Mouse (Mus musculus) forebrain, embryonic 16.5 days (tissue): ENCODE results near the gene Slc37a1. TPM values are rescaled to one million over a fixed set of nuclear protein-coding genes. Genes with fewer than 3 reads are reported as not detected.

Experiments
- ATAC-seq: fragments of 200-750 bp; cut with Nextera tagmentation; 2 replicates; pipeline ENCODE4 v1.8.0; 2017; ENCODE audit warnings: mild to moderate bottlenecking, moderate library complexity
- H3K27ac ChIP-seq: fragments of 300-500 bp; sonication (generic); 2 replicates; pipeline ENCODE4 v1.5.1; 2014; ENCODE audit warnings: low read length, control low read depth
- H3K27me3 ChIP-seq: fragments of 300-500 bp; sonication (generic); replicated peaks from 2 replicates; pipeline ENCODE4 v1.6.1; 2014; ENCODE audit warnings: low read length; ENCODE audit not compliant: control insufficient read depth, insufficient read depth
- H3K36me3 ChIP-seq: fragments of 300-500 bp; sonication (generic); 2 replicates; pipeline ENCODE4 v1.6.1; 2014; ENCODE audit not compliant: control insufficient read depth, insufficient read depth
- H3K4me1 ChIP-seq: fragments of 300-500 bp; sonication (generic); replicated peaks from 2 replicates; pipeline ENCODE4 v1.6.1; 2014; ENCODE audit warnings: low read length; ENCODE audit not compliant: control insufficient read depth, insufficient read depth
- H3K4me2 ChIP-seq: fragments of 300-500 bp; sonication (generic); 2 replicates; pipeline ENCODE4 v1.6.1; 2014; ENCODE audit warnings: mild to moderate bottlenecking, low read length, control low read depth
- H3K4me3 ChIP-seq: fragments of 300-500 bp; sonication (generic); replicated peaks from 2 replicates; pipeline ENCODE4 v1.5.1; 2014; ENCODE audit warnings: mild to moderate bottlenecking, low read length, control low read depth
- H3K9ac ChIP-seq: fragments of 300-500 bp; sonication (generic); replicated peaks from 2 replicates; pipeline ENCODE4 v1.6.1; 2014; ENCODE audit warnings: low read depth, low read length, control low read depth
- H3K9me3 ChIP-seq: fragments of 300-500 bp; sonication (generic); 2 replicates; pipeline ENCODE4 v1.6.1; 2016; ENCODE audit warnings: low read length; ENCODE audit not compliant: control insufficient read depth
- WGBS: fragments of 180-500 bp; shearing (Covaris S2); extraction: QIAGEN DNeasy Blood & Tissue Kit; methylation state at CpG from one replicate; pipeline ENCODE4 v1.1.7; 2014; 5-methylcytosine and 5-hydroxymethylcytosine counted together
- polyA plus RNA-seq: library from polyadenylated mRNA; unstranded; fragments of >200 nt; fragmentation: Nextera tagmentation; extraction: Ambion mirVana; gene quantifications from 2 replicates; pipeline ENCODE4 v1.2.1, GENCODE M21; 2015

Slc37a1 gene
- polyA plus RNA-seq, 1 experiment from 2014 or later: 14.2 TPM

DNA sequence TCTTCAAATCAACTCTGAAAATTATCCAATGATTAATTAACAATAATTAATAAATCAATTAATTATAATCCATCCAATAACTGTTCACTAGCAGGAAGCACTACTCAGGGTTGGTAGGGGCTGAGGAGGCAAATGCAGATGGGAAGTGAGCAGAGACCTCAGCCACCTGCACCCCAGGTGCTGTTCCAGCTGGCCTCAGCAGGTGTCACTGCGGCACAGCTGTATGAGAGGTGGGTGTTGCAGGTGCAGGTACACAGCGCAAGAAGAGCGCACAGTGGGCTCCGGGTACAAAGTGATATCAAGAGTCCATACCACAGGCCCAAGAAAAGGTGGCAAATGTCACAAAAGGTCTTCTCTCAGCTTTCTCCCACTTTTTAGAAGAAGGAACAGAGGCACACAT lies 41.9 kb downstream of the Slc37a1 start:
- WGBS: 80% methylated on average over 4 of the region's 4 CpGs
- ATAC-seq: no peak

DNA sequence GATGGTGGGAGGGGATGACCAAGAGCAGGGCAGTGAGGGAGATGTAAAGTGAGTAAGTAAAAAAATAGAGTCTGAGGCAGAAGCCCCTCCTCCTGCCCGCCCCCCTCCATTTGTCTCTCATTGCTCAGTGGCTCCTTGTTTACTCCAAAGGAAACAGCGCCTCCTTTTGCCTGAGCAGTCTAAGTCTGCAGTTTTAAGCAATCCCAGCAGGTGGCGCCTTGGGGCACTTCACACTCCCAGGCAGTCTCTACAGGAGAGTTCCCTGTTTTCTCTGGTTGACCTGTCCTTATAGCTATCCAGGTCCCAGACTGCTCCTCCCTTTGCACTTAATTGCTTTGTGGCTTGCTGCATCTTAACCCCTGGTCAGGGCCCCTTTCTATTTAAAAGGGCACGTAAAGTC lies 44.0 kb downstream of the Slc37a1 start:
- Histone ChIP-seq H3K36me3 (no peaks in the 10 kb centered on the region), H3K4me3 (no peak overlapping the region), H3K4me2 (no peak overlapping the region), H3K9me3 (no peaks in the 10 kb centered on the region), H3K27me3 (no peaks in the 10 kb centered on the region), H3K27ac (no peak overlapping the region), H3K9ac (no peak overlapping the region), H3K4me1 (peaks cover 8% of the 10 kb centered on the region; the same call in 1 of the 2 replicates)
- 32% methylated on average over 4 of the region's 4 CpGs for WGBS
- no peak for ATAC-seq

More for the DNA sequence above, 41.9 kb downstream of the Slc37a1 start:
- H3K4me3 ChIP-seq: no peak overlapping the region
- H3K4me2 ChIP-seq: no peak overlapping the region
- H3K9ac ChIP-seq: no peak overlapping the region
- H3K27ac ChIP-seq: no peak overlapping the region
- no peaks in the 10 kb centered on the region for H3K9me3 ChIP-seq
- H3K27me3 ChIP-seq: no peaks in the 10 kb centered on the region
- H3K36me3 ChIP-seq: no peaks in the 10 kb centered on the region
- H3K4me1 ChIP-seq: peaks cover 3% of the 10 kb centered on the region; the same call in 1 of the 2 replicates

DNA sequence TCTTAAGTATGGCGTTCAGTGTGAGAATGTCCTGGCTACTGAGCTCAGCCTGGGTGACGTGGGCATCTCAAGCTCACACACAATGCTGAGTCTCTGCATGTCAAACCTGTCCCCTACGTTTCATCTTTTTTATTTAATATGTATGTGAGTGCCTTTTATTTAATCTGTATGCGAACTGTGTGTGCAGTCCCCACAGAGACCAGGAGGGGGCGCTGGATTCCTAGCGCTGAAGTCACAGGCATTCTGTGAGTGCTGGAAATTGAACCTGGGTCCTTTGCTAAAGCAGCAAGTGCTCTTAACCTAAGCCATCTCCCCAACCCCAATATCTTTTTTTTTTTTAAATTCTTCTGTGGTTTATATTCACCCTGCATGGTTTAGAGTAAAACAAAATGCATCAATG lies 44.7 kb downstream of the Slc37a1 start:
- Histone ChIP-seq H3K9ac (no peak overlapping the region), H3K27ac (no peak overlapping the region), H3K36me3 (no peaks in the 10 kb centered on the region), H3K4me1 (peaks cover 8% of the 10 kb centered on the region; the same call in 1 of the 2 replicates), H3K9me3 (no peaks in the 10 kb centered on the region), H3K4me3 (no peak overlapping the region), H3K4me2 (no peak overlapping the region), H3K27me3 (no peaks in the 10 kb centered on the region)
- 84% methylated on average over 6 of the region's 6 CpGs for WGBS
- no peak for ATAC-seq

DNA sequence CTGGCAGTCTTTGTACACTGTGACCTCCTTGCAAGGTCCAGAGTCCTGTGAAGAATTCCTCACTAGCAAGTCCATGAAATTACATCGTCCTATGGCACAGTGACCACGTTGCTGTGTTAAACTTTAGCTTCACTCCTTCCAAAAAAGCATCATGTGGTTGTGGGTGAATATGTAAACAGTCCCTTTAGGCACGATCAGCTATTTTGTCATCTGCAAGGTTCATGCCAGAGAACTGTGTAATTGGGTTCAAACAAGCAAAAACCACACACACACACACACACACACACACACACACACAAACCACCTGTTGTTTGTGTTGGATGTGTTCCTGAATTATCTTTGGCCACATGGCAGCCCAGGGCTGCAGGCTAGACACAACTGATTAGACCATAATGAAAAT lies 45.3 kb downstream of the Slc37a1 start:
- no peaks in the 10 kb centered on the region for H3K36me3 ChIP-seq
- no peak overlapping the region for H3K4me2 ChIP-seq
- no peak overlapping the region for H3K9ac ChIP-seq
- H3K4me3 ChIP-seq: no peak overlapping the region
- whole genome bisulfite sequencing: 64% methylated on average over 3 of the region's 3 CpGs
- 0 out of 2 replicates have a peak, but pooled peaks cover 5% of the 10 kb centered on the region for H3K4me1 ChIP-seq
- H3K27ac ChIP-seq: no peak overlapping the region
- no peaks in the 10 kb centered on the region for H3K27me3 ChIP-seq
- H3K9me3 ChIP-seq: no peaks in the 10 kb centered on the region
- ATAC-seq: no peak

GRCm38 (mm10) chr17:31332333-31332732 lies 45.7 kb downstream of the Slc37a1 start:
- Histone ChIP-seq H3K36me3 (no peaks in the 10 kb centered on the region), H3K9me3 (no peaks in the 10 kb centered on the region), H3K9ac (no peak overlapping the region), H3K27me3 (no peaks in the 10 kb centered on the region), H3K4me2 (no peak overlapping the region), H3K27ac (no peak overlapping the region), H3K4me1 (0 out of 2 replicates have a peak, but pooled peaks cover 5% of the 10 kb centered on the region), H3K4me3 (no peak overlapping the region)
- WGBS: 57% methylated on average over 1 of the region's 1 CpGs
- no peak for ATAC-seq

DNA sequence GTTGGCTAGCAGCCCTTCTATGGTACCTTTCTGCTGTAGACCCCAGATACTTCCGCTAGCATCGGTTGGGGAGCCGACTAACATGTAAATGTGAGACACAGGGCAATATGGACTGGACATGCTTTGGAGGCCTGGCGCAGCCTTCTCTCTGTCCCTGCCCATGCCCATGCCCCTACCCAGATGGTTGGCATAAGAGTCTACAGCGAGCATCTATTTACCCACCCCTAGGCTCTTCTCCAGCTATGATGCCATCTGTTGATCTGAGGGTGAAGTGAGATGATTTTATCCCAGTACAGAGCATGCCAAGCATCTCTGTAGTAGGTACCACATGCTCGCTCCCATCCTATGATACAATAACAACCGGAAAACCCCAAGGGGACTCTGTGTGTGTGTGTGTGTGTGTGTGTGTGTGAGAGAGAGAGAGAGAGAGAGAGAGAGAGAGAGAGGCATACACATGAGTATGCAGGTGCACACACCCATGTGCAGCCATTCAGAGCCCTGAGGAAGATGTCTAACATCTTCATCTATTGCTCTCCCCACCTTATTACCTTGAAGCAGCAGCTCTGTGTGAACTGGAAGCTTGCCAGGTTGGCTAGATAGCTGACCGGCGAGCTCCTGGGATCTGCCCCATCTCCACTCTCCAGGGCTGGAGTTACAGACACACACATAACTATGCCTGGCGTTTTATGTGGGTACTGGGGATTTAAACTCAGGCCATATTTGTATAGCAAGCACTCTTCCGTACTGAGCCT lies 48.1 kb downstream of the Slc37a1 start:
- ATAC-seq: peak; percentile 76
- Histone ChIP-seq H3K4me1 (0 out of 2 replicates have a peak, but pooled peaks cover 5% of the 10 kb centered on the region), H3K27ac (no peak overlapping the region), H3K36me3 (no peaks in the 10 kb centered on the region), H3K4me2 (no peak overlapping the region), H3K9ac (no peak overlapping the region), H3K27me3 (no peaks in the 10 kb centered on the region), H3K9me3 (no peaks in the 10 kb centered on the region), H3K4me3 (no peak overlapping the region)
- 74% methylated on average over 11 of the region's 11 CpGs for WGBS

DNA sequence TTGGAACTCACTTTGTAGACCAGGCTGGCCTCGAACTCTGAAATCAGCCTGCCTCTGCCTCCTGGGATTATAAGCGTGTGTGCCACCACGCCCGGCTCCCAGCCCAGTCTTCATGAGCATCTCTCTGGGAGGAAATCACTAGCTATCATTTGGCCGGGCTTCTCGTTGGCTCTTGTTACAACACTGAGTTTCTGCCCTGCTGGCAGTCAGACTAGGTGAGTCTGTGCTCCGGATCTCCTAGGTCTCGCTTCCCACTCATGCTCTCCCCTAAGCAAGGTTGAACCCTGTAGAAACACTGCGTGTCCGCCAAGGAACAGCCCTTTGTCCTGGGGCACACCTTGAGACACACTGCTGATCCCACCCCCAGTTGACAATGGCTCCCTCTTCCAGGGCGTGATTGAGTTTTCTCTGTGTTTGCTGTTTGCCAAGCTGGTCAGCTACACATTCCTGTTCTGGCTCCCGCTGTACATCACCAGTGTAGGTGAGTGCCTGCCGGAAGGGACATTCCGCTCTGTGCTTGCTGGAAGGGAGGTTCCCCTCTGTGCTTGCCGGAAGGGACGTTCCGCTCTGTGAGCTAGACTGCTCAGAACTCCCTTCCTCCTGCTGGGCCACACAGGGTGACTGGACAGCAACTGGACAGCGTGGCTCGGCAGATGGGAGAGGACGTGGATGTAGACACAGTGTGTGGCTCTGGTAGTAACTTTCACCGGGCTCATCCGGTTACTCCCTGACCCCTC lies 48.9 kb downstream of the Slc37a1 start:
- Histone ChIP-seq H3K4me3 (no peak overlapping the region), H3K36me3 (no peaks in the 10 kb centered on the region), H3K27ac (no peak overlapping the region), H3K4me1 (0 out of 2 replicates have a peak, but pooled peaks cover 5% of the 10 kb centered on the region), H3K27me3 (no peaks in the 10 kb centered on the region), H3K4me2 (no peak overlapping the region), H3K9me3 (no peaks in the 10 kb centered on the region), H3K9ac (no peak overlapping the region)
- ATAC-seq: no peak
- 81% methylated on average over 22 of the region's 22 CpGs for WGBS

DNA sequence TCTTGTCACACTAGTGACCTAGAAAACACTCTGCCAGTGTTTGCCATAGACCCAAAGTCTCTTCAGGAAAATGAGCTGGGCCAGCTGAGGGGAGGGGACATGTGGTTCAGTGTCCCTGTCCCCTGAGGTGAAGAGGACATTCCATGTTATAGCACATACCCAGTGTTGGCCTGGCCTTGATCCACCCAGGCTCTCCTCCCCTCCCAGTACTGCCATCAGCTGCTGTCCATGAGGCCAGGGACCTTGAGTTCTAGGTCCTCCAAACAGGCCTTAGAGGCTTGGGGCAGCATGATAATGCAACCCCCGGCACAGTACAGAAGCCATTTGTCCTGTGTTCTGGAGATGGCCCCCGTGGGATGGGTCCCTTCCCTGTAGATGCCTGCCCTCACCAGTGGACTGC lies 53.2 kb downstream of the Slc37a1 start:
- 89% methylated on average over 2 of the region's 2 CpGs for WGBS
- H3K27me3 ChIP-seq: no peaks in the 10 kb centered on the region

DNA sequence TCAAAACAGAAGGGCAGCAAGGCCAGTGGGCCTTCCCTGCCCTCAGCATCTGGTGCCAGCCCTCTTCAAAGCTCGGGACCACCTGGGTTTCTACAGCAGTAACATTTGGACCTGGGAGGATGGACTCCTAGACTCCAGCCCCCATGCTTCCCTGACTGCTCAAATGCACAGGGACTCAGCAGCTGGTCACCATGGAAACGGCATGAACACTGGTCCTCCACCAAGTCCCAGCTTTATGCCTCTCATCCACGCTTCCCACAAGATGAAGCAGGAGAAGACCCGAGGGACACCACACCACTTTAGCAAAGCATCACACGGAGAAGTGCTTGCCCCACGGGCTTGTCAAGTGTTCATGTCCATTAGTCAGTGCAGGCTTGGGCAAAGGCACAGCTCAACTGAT lies 55.6 kb downstream of the Slc37a1 start:
- ATAC-seq: no peak
- 74% methylated on average over 6 of the region's 6 CpGs for WGBS
- no peak overlapping the region for H3K4me2 ChIP-seq

More for the DNA sequence above, 53.2 kb downstream of the Slc37a1 start:
- Histone ChIP-seq H3K4me3 (no peak overlapping the region), H3K4me1 (0 out of 2 replicates have a peak, but pooled peaks cover 2% of the 10 kb centered on the region), H3K9ac (no peak overlapping the region), H3K36me3 (no peaks in the 10 kb centered on the region), H3K4me2 (no peak overlapping the region), H3K9me3 (no peaks in the 10 kb centered on the region), H3K27ac (no peak overlapping the region)
- no peak for ATAC-seq

More for the DNA sequence above, 55.6 kb downstream of the Slc37a1 start:
- Histone ChIP-seq H3K27ac (no peak overlapping the region), H3K9ac (no peak overlapping the region), H3K4me1 (no peaks in the 10 kb centered on the region), H3K4me3 (no peak overlapping the region), H3K27me3 (no peaks in the 10 kb centered on the region), H3K9me3 (no peaks in the 10 kb centered on the region), H3K36me3 (no peaks in the 10 kb centered on the region)
